Mouse (Mus musculus) intestine, embryonic 14.5 days (tissue): ENCODE data around the gene Ermap. TPM values are rescaled to one million over a fixed set of nuclear protein-coding genes. Genes with fewer than 3 reads are reported as not detected.

Experiments
- ATAC-seq: fragments of 200-750 bp; cut with Nextera tagmentation; replicated peaks from 2 replicates; pipeline ENCODE4 v1.8.0; 2017; ENCODE audit warnings: low read depth, moderate number of reproducible peaks, moderate TSS enrichment, moderate library complexity; ENCODE audit not compliant: low FRiP score, low TSS enrichment
- DNase-seq: peaks from one replicate; pipeline ENCODE4 v3.0.0-alpha.2; 2018; ENCODE audit warnings: low spot score
- H3K27ac ChIP-seq: fragments of 300-500 bp; sonication (generic); 2 replicates; pipeline ENCODE4 v1.5.1; 2014; ENCODE audit warnings: low read depth, mild to moderate bottlenecking, control low read depth
- H3K27me3 ChIP-seq: fragments of 300-500 bp; sonication (generic); replicated peaks from 2 replicates; pipeline ENCODE4 v1.6.1; 2014; ENCODE audit warnings: low read length, control low read depth; ENCODE audit not compliant: control insufficient read depth, insufficient read depth
- H3K36me3 ChIP-seq: fragments of 300-500 bp; sonication (generic); 2 replicates; pipeline ENCODE4 v1.6.1; 2014; ENCODE audit warnings: low read length, control low read depth; ENCODE audit not compliant: control insufficient read depth, insufficient read depth
- H3K4me1 ChIP-seq: fragments of 300-500 bp; sonication (generic); replicated peaks from 2 replicates; pipeline ENCODE4 v1.6.1; 2014; ENCODE audit warnings: low read length, control low read depth, mixed read lengths; ENCODE audit not compliant: control insufficient read depth, insufficient read depth
- H3K4me2 ChIP-seq: fragments of 300-500 bp; sonication (generic); 2 replicates; pipeline ENCODE4 v1.6.1; 2014; ENCODE audit warnings: low read length
- H3K4me3 ChIP-seq: fragments of 300-500 bp; sonication (generic); 2 replicates; pipeline ENCODE4 v1.5.1; 2014; ENCODE audit warnings: low read depth, low read length, control low read depth, mixed read lengths
- H3K9ac ChIP-seq: fragments of 300-500 bp; sonication (generic); 2 replicates; pipeline ENCODE4 v1.6.1; 2014; ENCODE audit warnings: mild to moderate bottlenecking, low read length
- H3K9me3 ChIP-seq: fragments of 300-500 bp; sonication (generic); 2 replicates; pipeline ENCODE4 v1.6.1; 2016; ENCODE audit warnings: low read length, control low read depth; ENCODE audit not compliant: control insufficient read depth
- WGBS: fragments of 180-500 bp; shearing (Covaris S2); extraction: QIAGEN DNeasy Blood & Tissue Kit; methylation state at CpG from one replicate; pipeline ENCODE4 v1.1.7; 2014; 5-methylcytosine and 5-hydroxymethylcytosine counted together
- polyA plus RNA-seq: library from polyadenylated mRNA; unstranded; fragments of >200 nt; fragmentation: Nextera tagmentation; extraction: Ambion mirVana; gene quantifications from 2 replicates; pipeline ENCODE4 v1.2.1, GENCODE M21; 2014

Ermap gene
- polyA plus RNA-seq, 1 experiment from 2014 or later = 0.42 TPM

GRCm38 (mm10) chr4:119192757-119193156, 2.9 kb upstream of the Ermap start:
- Histone ChIP-seq H3K4me2 (no peak overlapping the region), H3K27ac (no peak overlapping the region), H3K9me3 (no peaks in the 10 kb centered on the region), H3K4me1 (peaks cover 9% of the 10 kb centered on the region; the same call in 1 of the 2 replicates), H3K4me3 (no peak overlapping the region), H3K27me3 (no peaks in the 10 kb centered on the region), H3K9ac (no peak overlapping the region), H3K36me3 (peaks cover 3% of the 10 kb centered on the region; the same call in 1 of the 2 replicates)
- 92% methylated on average over 4 of the region's 4 CpGs for WGBS
- ATAC-seq (no peak), DNase-seq (no peak)

GRCm38 (mm10) chr4:119191273-119191672, 1.5 kb upstream of the Ermap start:
- Histone ChIP-seq H3K27me3 (no peaks in the 10 kb centered on the region), H3K4me3 (no peak overlapping the region), H3K36me3 (no peaks in the 10 kb centered on the region), H3K4me2 (no peak overlapping the region), H3K4me1 (peaks cover 4% of the 10 kb centered on the region; the same call in 1 of the 2 replicates), H3K9ac (no peak overlapping the region), H3K9me3 (no peaks in the 10 kb centered on the region), H3K27ac (no peak overlapping the region)
- whole genome bisulfite sequencing = 57% methylated on average over 3 of the region's 3 CpGs
- no peak for ATAC-seq
- DNase-seq = no peak

GRCm38 (mm10) chr4:119190618-119191017, 807 bp upstream of the Ermap start:
- no peaks in the 10 kb centered on the region for H3K9me3 ChIP-seq
- no peak for ATAC-seq
- H3K27ac ChIP-seq = no peak overlapping the region
- no peaks in the 10 kb centered on the region for H3K4me1 ChIP-seq
- WGBS = 83% methylated on average over 8 of the region's 8 CpGs
- no peak overlapping the region for H3K4me3 ChIP-seq
- H3K36me3 ChIP-seq = no peaks in the 10 kb centered on the region
- no peak overlapping the region for H3K9ac ChIP-seq
- H3K4me2 ChIP-seq = no peak overlapping the region
- H3K27me3 ChIP-seq = no peaks in the 10 kb centered on the region
- no peak for DNase-seq

- Histone ChIP-seq H3K4me2 (no peak overlapping the region), H3K9me3 (no peaks in the 10 kb centered on the region), H3K36me3 (no peaks in the 10 kb centered on the region), H3K9ac (no peak overlapping the region), H3K4me3 (no peak overlapping the region), H3K4me1 (no peaks in the 10 kb centered on the region), H3K27ac (no peak overlapping the region), H3K27me3 (no peaks in the 10 kb centered on the region)
- WGBS = 83% methylated on average over 6 of the region's 6 CpGs
- ATAC-seq = no peak
- no peak for DNase-seq
Observed at GRCm38 (mm10) chr4:119189392-119189791, 419 bp downstream of the Ermap start.

GRCm38 (mm10) chr4:119188060-119188785, 1.6 kb downstream of the Ermap start:
- no peak overlapping the region for H3K27ac ChIP-seq
- no peaks in the 10 kb centered on the region for H3K27me3 ChIP-seq
- H3K4me3 ChIP-seq = no peak overlapping the region
- no peaks in the 10 kb centered on the region for H3K36me3 ChIP-seq
- no peak overlapping the region for H3K9ac ChIP-seq
- ATAC-seq (no peak), DNase-seq (no peak)
- 48% methylated on average over 11 of the region's 11 CpGs for WGBS
- H3K9me3 ChIP-seq = no peaks in the 10 kb centered on the region
- H3K4me1 ChIP-seq = no peaks in the 10 kb centered on the region
- H3K4me2 ChIP-seq = no peak overlapping the region

- no peaks in the 10 kb centered on the region for H3K36me3 ChIP-seq
- H3K4me3 ChIP-seq = no peak overlapping the region
- no peaks in the 10 kb centered on the region for H3K9me3 ChIP-seq
- no peak overlapping the region for H3K4me2 ChIP-seq
- DNase-seq (no peak), ATAC-seq (no peak)
- H3K4me1 ChIP-seq = no peaks in the 10 kb centered on the region
- H3K27ac ChIP-seq = no peak overlapping the region
- H3K9ac ChIP-seq = no peak overlapping the region
- 87% methylated on average over 4 of the region's 4 CpGs for WGBS
- no peaks in the 10 kb centered on the region for H3K27me3 ChIP-seq
Observed at GRCm38 (mm10) chr4:119185771-119186170, 4.0 kb downstream of the Ermap start.

- Histone ChIP-seq H3K4me3 (no peak overlapping the region), H3K4me2 (no peak overlapping the region), H3K27me3 (no peaks in the 10 kb centered on the region), H3K36me3 (no peaks in the 10 kb centered on the region), H3K9me3 (no peaks in the 10 kb centered on the region), H3K27ac (no peak overlapping the region), H3K4me1 (no peaks in the 10 kb centered on the region), H3K9ac (no peak overlapping the region)
- DNase-seq (no peak), ATAC-seq (no peak)
- WGBS = 50% methylated on average over 1 of the region's 1 CpGs
Observed at GRCm38 (mm10) chr4:119183525-119183924, 6.3 kb downstream of the Ermap start.

- H3K27me3 ChIP-seq = no peaks in the 10 kb centered on the region
- H3K27ac ChIP-seq = no peak overlapping the region
- no peak overlapping the region for H3K4me2 ChIP-seq
- H3K9ac ChIP-seq = no peak overlapping the region
- no peaks in the 10 kb centered on the region for H3K36me3 ChIP-seq
- H3K9me3 ChIP-seq = no peaks in the 10 kb centered on the region
- no peak overlapping the region for H3K4me3 ChIP-seq
- no peaks in the 10 kb centered on the region for H3K4me1 ChIP-seq
- WGBS = 85% methylated on average over 9 of the region's 9 CpGs
- DNase-seq = no peak
- ATAC-seq = no peak
Observed at GRCm38 (mm10) chr4:119181456-119181855, 8.4 kb downstream of the Ermap start.

GRCm38 (mm10) chr4:119180133-119180707, 9.6 kb downstream of the Ermap start:
- Histone ChIP-seq H3K4me1 (no peaks in the 10 kb centered on the region), H3K27me3 (no peaks in the 10 kb centered on the region), H3K9me3 (no peaks in the 10 kb centered on the region), H3K4me3 (no peak overlapping the region), H3K9ac (no peak overlapping the region), H3K27ac (no peak overlapping the region), H3K4me2 (no peak overlapping the region), H3K36me3 (no peaks in the 10 kb centered on the region)
- 49% methylated on average over 4 of the region's 4 CpGs for WGBS
- ATAC-seq (no peak), DNase-seq (no peak)
